ENCODE assay signal across 17 mouse cellular contexts in the genomic region with DNA sequence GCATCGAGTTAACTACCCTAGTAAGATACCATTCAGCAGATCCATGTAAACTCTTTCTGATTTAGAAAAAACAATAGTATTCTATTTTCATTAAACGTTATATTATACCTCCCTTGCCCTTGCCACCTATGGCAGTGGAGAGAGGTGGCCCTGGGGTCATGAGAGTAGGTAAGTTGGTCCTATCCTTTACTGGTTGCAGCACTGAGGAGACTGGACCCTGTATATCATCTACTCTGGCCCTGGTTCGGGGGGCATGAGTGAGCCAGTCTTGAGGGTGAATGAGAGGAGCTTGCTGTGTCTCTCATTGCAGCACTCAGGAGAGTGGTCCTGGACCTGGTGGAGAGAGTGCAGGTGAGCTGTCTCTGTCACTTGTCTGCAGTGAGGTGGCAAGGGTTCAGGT. TPM values are rescaled to one million over a fixed set of nuclear protein-coding genes. Genes with fewer than 3 reads are reported as not detected.
"Had no signal": no experiment of that assay in that cellular context is flagged by ENCODE, and none has a peak within 500 bp of the region (broad histone marks: within the 10 kb centered on the region; RNA-seq: fewer than 3 reads in every experiment).

No protein-coding gene starts in this region.

- H3K9ac ChIP-seq: liver, embryonic 13.5 days; liver, embryonic 15.5 days; liver, postnatal 0 days; midbrain, embryonic 12.5 days; neural tube, embryonic 12.5 days; stomach, embryonic 15.5 days had no signal

- ATAC-seq: liver, postnatal 0 days had no signal

- H3K36me3 ChIP-seq: liver, embryonic 13.5 days; liver, embryonic 15.5 days; midbrain, embryonic 12.5 days; neural tube, embryonic 12.5 days; stomach, embryonic 15.5 days had no signal

- H3K4me3 ChIP-seq: liver, embryonic 13.5 days; liver, embryonic 15.5 days; megakaryocyte, embryonic 14.5 days; midbrain, embryonic 12.5 days; neural tube, embryonic 12.5 days; stomach, embryonic 15.5 days had no signal

- H3K4me1 ChIP-seq: liver, embryonic 13.5 days; liver, embryonic 15.5 days; megakaryocyte, embryonic 14.5 days; midbrain, embryonic 12.5 days; neural tube, embryonic 12.5 days; stomach, embryonic 15.5 days had no signal

- DNase-seq: liver, embryonic 13.5 days; liver, postnatal 0 days; lung, adult 2 months; lung, postnatal 14 days; lung, postnatal 36 days; right cerebral cortex, postnatal 14 days; thymus, adult 2 months; thymus, postnatal 25 days; thymus, postnatal 4 days had no signal

- H3K27ac ChIP-seq: liver, embryonic 13.5 days; liver, embryonic 15.5 days; macrophage; midbrain, embryonic 12.5 days; neural tube, embryonic 12.5 days; stomach, embryonic 15.5 days; stomach, postnatal 0 days had no signal

- H3K4me2 ChIP-seq: liver, embryonic 11.5 days; liver, embryonic 13.5 days; liver, embryonic 15.5 days; midbrain, embryonic 12.5 days; neural tube, embryonic 12.5 days; stomach, embryonic 15.5 days had no signal

- H3K9me3 ChIP-seq: liver, embryonic 13.5 days; liver, embryonic 15.5 days; midbrain, embryonic 12.5 days; neural tube, embryonic 12.5 days; stomach, embryonic 15.5 days had no signal

- H3K27me3 ChIP-seq: liver, embryonic 13.5 days; liver, embryonic 15.5 days; megakaryocyte, embryonic 14.5 days; midbrain, embryonic 12.5 days; neural tube, embryonic 12.5 days; stomach, embryonic 15.5 days had no signal

RNA-seq across cellular contexts. Expression of a gene that starts 33.5 kb away (rescaled TPM):
- polyA plus RNA-seq: liver, embryonic 11.5 days; liver, postnatal 0 days; macrophage had no signal
